Mouse (Mus musculus): ENCODE measurements around the gene Zfp763. TPM values are rescaled to one million over a fixed set of nuclear protein-coding genes. Genes with fewer than 3 reads are reported as not detected.
"Not testable (repeated sequence)": the region's sequence is repeated elsewhere in the genome, so short reads cannot be mapped to it uniquely, and the experiment has no call there.

Gene Zfp763
- polyA plus RNA-seq (2012; rRNA removed) = 1.1 and 1.2 TPM in 2 replicates

DNA sequence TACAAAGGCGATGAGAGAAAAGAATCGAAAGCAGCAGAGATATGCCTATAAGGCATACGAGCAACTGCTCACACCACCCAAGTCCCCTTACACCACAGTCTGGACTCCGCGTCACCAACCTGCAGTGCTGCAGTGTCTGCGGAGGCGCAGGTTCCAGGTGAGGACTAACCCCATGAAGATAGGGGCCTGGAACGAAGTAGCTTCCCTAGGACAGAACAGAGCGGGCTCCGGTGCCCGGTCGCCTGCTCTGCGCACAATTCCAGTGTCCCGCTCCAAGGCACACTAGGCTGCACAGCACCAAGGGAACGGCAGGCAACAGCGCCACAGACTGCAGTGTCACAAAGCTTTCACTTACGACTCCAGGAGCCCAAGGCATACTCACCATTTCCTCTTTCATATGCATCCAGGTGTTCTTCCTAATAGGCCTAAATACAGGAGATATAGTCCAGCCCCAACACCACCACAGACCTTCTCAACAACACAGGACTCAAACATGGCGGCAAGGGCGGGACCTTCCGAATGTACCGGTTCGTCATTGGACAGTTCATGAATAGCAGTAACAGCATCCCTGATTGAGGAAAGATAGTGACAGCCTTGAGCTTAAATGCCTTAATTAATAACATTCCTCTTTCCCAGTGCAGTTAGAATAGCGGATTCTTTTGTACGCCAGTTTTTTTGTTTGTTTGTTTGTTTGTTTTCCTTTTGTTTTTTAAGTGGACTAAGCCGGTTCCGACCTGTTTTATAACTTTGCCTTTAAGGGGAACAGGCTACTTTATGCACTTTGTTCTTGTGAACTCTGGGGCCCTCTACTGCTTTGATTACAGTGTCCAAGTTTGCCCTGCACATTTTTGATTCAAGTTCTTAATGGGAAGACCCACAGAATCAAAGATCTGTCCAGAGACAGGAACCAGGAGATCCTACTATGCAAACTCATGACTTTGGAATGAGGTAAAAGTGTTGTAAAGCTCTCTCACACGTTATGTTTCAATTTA is at the start of gene Zfp763:
TSS of gene Zfp763 (minus strand) at position 503 of the 992 bp plus-strand sequence.
- TF ChIP-seq POLR2A (IDR thresholded peaks at IDR 0.05; ENCODE audit: control insufficient read depth, extremely low read depth, insufficient read depth, low read length, poor library complexity) = no peak
- no peak for TF ChIP-seq CTCF (IDR thresholded peaks at IDR 0.05; ENCODE audit: borderline replicate concordance, control insufficient read depth, extremely low read depth, insufficient read depth, low read length, poor library complexity)
- no peak within 1 kb of the TSS for H3K27ac ChIP-seq (ENCODE audit: control insufficient read depth, insufficient read depth, low read length)
- H3K36me3 ChIP-seq (ENCODE audit: control insufficient read depth, insufficient read depth, low read length) = no peaks in the 10 kb centered on the region
- H3K4me1 ChIP-seq (replicated peaks; ENCODE audit: control insufficient read depth, insufficient read depth, low read length) = no peaks in the 10 kb centered on the region
- 4% methylated on average over 27 of the region's 27 CpGs for WGBS
- peak; percentile 71 for DNase-seq
- peak within 1 kb of the TSS; percentile 64 for H3K4me3 ChIP-seq (ENCODE audit: control insufficient read depth, insufficient read depth, low read length)
- no peaks in the 10 kb centered on the region for H3K27me3 ChIP-seq (ENCODE audit: control insufficient read depth, insufficient read depth, low read length)

GRCm38 (mm10) chr17:33067958-33068357 is 34.8 kb upstream of the Zfp763 start, which contains the start of gene 4921501E09Rik:
Gene 4921501E09Rik, minus strand, starts transcription at chr17:33068058.
- no peak for DNase-seq
- Histone ChIP-seq H3K27me3 (ENCODE audit: control insufficient read depth, insufficient read depth, low read length) (no peaks in the 10 kb centered on the region), H3K4me3 (ENCODE audit: control insufficient read depth, insufficient read depth, low read length) (no peak within 1 kb of the TSS), H3K4me1 (replicated peaks; ENCODE audit: control insufficient read depth, insufficient read depth, low read length) (peaks cover 5% of the 10 kb centered on the region), H3K36me3 (ENCODE audit: control insufficient read depth, insufficient read depth, low read length) (no peaks in the 10 kb centered on the region), H3K27ac (ENCODE audit: control insufficient read depth, insufficient read depth, low read length) (no peak within 1 kb of the TSS)
- TF ChIP-seq CTCF (IDR thresholded peaks at IDR 0.05; ENCODE audit: borderline replicate concordance, control insufficient read depth, extremely low read depth, insufficient read depth, low read length, poor library complexity) = no peak
- no peak for TF ChIP-seq POLR2A (IDR thresholded peaks at IDR 0.05; ENCODE audit: control insufficient read depth, extremely low read depth, insufficient read depth, low read length, poor library complexity)
- 83% methylated on average over 1 of the region's 1 CpGs for WGBS

- DNase-seq = no peak
- WGBS = 8% methylated on average over 1 of the region's 1 CpGs
- Histone ChIP-seq H3K27ac (ENCODE audit: control insufficient read depth, insufficient read depth, low read length) (no peak overlapping the region), H3K27me3 (ENCODE audit: control insufficient read depth, insufficient read depth, low read length) (no peaks in the 10 kb centered on the region), H3K4me3 (ENCODE audit: control insufficient read depth, insufficient read depth, low read length) (no peak overlapping the region), H3K36me3 (ENCODE audit: control insufficient read depth, insufficient read depth, low read length) (no peaks in the 10 kb centered on the region), H3K4me1 (replicated peaks; ENCODE audit: control insufficient read depth, insufficient read depth, low read length) (no peaks in the 10 kb centered on the region)
- TF ChIP-seq POLR2A (IDR thresholded peaks at IDR 0.05; ENCODE audit: control insufficient read depth, extremely low read depth, insufficient read depth, low read length, poor library complexity) = no peak
- no peak for TF ChIP-seq CTCF (IDR thresholded peaks at IDR 0.05; ENCODE audit: borderline replicate concordance, control insufficient read depth, extremely low read depth, insufficient read depth, low read length, poor library complexity)
Measured at GRCm38 (mm10) chr17:33063001-33063400, 29.8 kb upstream of the Zfp763 start.

DNA sequence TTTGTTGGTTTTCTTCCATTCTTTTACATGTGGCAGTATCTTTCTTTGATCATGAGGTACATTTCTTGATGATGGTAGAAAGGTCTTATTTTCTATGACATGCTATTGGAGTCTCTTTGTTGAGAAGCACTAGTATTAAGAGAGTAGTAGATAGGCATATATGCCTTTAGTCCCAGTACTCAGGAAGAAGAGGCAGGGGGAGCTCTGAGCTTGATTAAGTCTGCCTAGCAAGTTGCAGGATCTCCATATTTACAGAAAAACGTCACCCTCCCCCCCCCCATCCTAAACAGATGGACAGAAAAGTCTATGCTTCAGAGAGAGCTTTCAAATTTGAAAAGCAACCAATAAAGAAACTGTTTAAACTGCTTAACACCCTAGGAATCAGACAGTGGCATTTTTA is 25.6 kb upstream of the Zfp763 start:
- no peaks in the 10 kb centered on the region for H3K4me1 ChIP-seq (replicated peaks; ENCODE audit: control insufficient read depth, insufficient read depth, low read length)
- H3K36me3 ChIP-seq (ENCODE audit: control insufficient read depth, insufficient read depth, low read length) = no peaks in the 10 kb centered on the region
- WGBS = 3% methylated on average over 1 of the region's 1 CpGs
- no peak for TF ChIP-seq POLR2A (IDR thresholded peaks at IDR 0.05; ENCODE audit: control insufficient read depth, extremely low read depth, insufficient read depth, low read length, poor library complexity)
- no peak for TF ChIP-seq CTCF (IDR thresholded peaks at IDR 0.05; ENCODE audit: borderline replicate concordance, control insufficient read depth, extremely low read depth, insufficient read depth, low read length, poor library complexity)
- no peak for DNase-seq
- no peak overlapping the region for H3K4me3 ChIP-seq (ENCODE audit: control insufficient read depth, insufficient read depth, low read length)
- no peak overlapping the region for H3K27ac ChIP-seq (ENCODE audit: control insufficient read depth, insufficient read depth, low read length)
- H3K27me3 ChIP-seq (ENCODE audit: control insufficient read depth, insufficient read depth, low read length) = no peaks in the 10 kb centered on the region

DNA sequence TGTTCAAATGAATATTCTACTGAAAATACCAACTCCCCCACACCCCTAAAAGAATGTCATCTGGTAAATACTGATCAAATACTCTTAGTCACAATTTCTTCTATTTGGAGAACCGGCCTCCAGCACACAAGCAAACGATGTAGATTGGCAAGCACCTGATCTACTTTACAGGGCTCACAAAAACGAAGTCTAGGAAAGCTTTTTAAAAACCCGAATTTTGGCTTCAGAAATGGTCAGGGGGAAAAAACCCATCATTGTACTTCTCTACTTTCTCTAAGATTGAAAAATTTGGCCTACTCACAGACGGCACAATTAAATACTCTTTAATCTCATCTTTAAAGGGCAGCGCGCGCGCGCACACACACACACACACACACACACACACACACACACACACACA is 826 bp downstream of the Zfp763 start:
- no peaks in the 10 kb centered on the region for H3K4me1 ChIP-seq (replicated peaks; ENCODE audit: control insufficient read depth, insufficient read depth, low read length)
- DNase-seq = no peak
- no peaks in the 10 kb centered on the region for H3K27me3 ChIP-seq (ENCODE audit: control insufficient read depth, insufficient read depth, low read length)
- TF ChIP-seq POLR2A (IDR thresholded peaks at IDR 0.05; ENCODE audit: control insufficient read depth, extremely low read depth, insufficient read depth, low read length, poor library complexity) (no peak), CTCF (IDR thresholded peaks at IDR 0.05; ENCODE audit: borderline replicate concordance, control insufficient read depth, extremely low read depth, insufficient read depth, low read length, poor library complexity) (no peak)
- no peak overlapping the region for H3K27ac ChIP-seq (ENCODE audit: control insufficient read depth, insufficient read depth, low read length)
- H3K4me3 ChIP-seq (ENCODE audit: control insufficient read depth, insufficient read depth, low read length) = peak overlapping the region; percentile 64
- H3K36me3 ChIP-seq (ENCODE audit: control insufficient read depth, insufficient read depth, low read length) = no peaks in the 10 kb centered on the region
- WGBS = 5% methylated on average over 10 of the region's 10 CpGs

DNA sequence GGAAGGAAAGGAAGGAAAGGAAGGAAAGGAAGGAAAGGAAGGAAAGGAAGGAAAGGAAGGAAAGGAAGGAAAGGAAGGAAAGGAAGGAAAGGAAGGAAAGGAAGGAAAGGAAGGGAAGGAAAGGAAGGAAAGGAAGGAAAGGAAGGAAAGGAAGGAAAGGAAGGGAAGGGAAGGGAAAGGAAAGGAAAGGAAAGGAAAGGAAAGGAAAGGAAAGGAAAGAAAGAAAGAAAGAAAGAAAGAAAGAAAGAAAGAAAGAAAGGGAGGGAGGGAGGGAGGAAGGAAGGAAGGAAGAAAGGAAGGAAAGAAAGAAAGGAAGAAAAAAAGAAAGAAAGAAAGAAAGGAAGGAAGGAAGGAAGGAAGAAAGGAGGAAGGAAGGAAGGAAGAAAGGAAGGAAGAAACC is 12.8 kb downstream of the Zfp763 start:
- not testable (repeated sequence) for DNase-seq; H3K27ac ChIP-seq (ENCODE audit: control insufficient read depth, insufficient read depth, low read length); H3K4me1 ChIP-seq (replicated peaks; ENCODE audit: control insufficient read depth, insufficient read depth, low read length); H3K4me3 ChIP-seq (ENCODE audit: control insufficient read depth, insufficient read depth, low read length); H3K27me3 ChIP-seq (ENCODE audit: control insufficient read depth, insufficient read depth, low read length)
- peaks cover 28% of the 10 kb centered on the region for H3K36me3 ChIP-seq (ENCODE audit: control insufficient read depth, insufficient read depth, low read length)
